8 mouse cellular contexts compared by ENCODE assay signal in the genomic region with DNA sequence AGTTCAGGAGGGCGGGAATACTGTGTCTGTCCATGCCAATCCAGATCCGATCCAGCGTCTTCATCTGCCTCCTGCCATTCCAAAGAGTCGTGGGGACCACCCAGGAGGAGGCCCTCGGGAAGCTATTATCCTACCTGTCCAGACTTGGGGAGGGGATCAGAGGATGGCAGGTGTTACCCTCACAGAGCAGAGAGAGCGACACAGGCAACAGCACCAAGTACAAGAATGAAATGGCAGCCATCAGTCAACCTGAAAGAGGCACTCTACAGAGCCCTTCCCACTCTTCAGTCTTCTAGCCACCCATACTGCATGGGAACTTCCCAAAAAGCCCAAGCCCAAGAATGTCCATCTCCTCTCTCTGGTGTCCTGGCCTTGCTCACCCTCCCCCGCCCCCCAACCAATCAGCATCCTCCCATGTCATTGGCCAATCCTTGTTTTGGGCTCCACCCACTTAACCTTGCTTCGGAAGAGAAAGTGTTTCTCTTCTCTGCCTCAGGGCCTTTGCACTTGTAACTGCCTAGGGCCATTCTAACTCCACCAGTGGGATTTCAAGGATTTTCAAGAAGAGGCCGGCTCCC. TPM values are rescaled to one million over a fixed set of nuclear protein-coding genes. Genes with fewer than 3 reads are reported as not detected.
A peak's percentile ranks its signal among the peaks of the same experiment; 100 is the strongest.
DNase-seq lines count a peak whose midpoint lies in the region; ATAC-seq and TF ChIP-seq lines count a peak whose summit lies in the region.

No protein-coding gene starts in this region.

- peak overlapping the region; percentile 77 for H3K4me2 ChIP-seq in heart, postnatal 0 days (ENCODE audit: low read depth, low read length)
- peak overlapping the region; percentile 96 for H3K4me2 ChIP-seq in intestine, embryonic 14.5 days (ENCODE audit: low read length)
- H3K4me2 ChIP-seq in myocyte (ENCODE audit: low read depth): peak overlapping the region; percentile 87

- no peaks in the 10 kb centered on the region for H3K27me3 ChIP-seq in heart, postnatal 0 days (ENCODE audit: control insufficient read depth, insufficient read depth, low read length)
- H3K27me3 ChIP-seq in intestine, embryonic 14.5 days (replicated peaks; ENCODE audit: control insufficient read depth, insufficient read depth, low read length): peaks cover 28% of the 10 kb centered on the region
- no peaks in the 10 kb centered on the region for H3K27me3 ChIP-seq in myocyte (ENCODE audit: control insufficient read depth, insufficient read depth, insufficient read length)

- H3K36me3 ChIP-seq in heart, postnatal 0 days (replicated peaks; ENCODE audit: control insufficient read depth, insufficient read depth, low read length): no peaks in the 10 kb centered on the region
- no peaks in the 10 kb centered on the region for H3K36me3 ChIP-seq in intestine, embryonic 14.5 days (ENCODE audit: control insufficient read depth, insufficient read depth, low read length)
- no peaks in the 10 kb centered on the region for H3K36me3 ChIP-seq in myocyte (ENCODE audit: control insufficient read depth, insufficient read depth)

- WGBS in heart, postnatal 0 days: 26% methylated on average over 9 of the region's 9 CpGs
- WGBS in intestine, embryonic 14.5 days: 18% methylated on average over 9 of the region's 9 CpGs

- no peak for TF ChIP-seq EP300 in heart, postnatal 0 days (IDR thresholded peaks at IDR 0.05; ENCODE audit: low read depth)

- no peak for TF ChIP-seq POLR2A in myocyte (IDR thresholded peaks at IDR 0.05; ENCODE audit: insufficient read length, low read depth)

- H3K27ac ChIP-seq in heart, postnatal 0 days (ENCODE audit: low read depth): 0 out of 2 replicates have a peak overlapping the region, but pooled peaks have one; percentile 78
- H3K27ac ChIP-seq in brown adipose tissue, adult 24 weeks (replicated peaks; ENCODE audit: low read depth, low read length): 0 out of 2 replicates have a peak overlapping the region, but pooled peaks have one; percentile 23
- H3K27ac ChIP-seq in intestine, embryonic 14.5 days (ENCODE audit: low read depth): no peak overlapping the region

- no peak for TF ChIP-seq CTCF in heart, postnatal 0 days (IDR thresholded peaks at IDR 0.05; ENCODE audit: low read depth)

- peaks cover 22% of the 10 kb centered on the region for H3K4me1 ChIP-seq in heart, postnatal 0 days (ENCODE audit: control insufficient read depth, insufficient read depth)
- peaks cover 8% of the 10 kb centered on the region for H3K4me1 ChIP-seq in brown adipose tissue, adult 24 weeks (ENCODE audit: control insufficient read depth, insufficient read depth, insufficient read length, low read length)
- H3K4me1 ChIP-seq in intestine, embryonic 14.5 days (replicated peaks; ENCODE audit: control insufficient read depth, insufficient read depth, low read length): peaks cover 22% of the 10 kb centered on the region

- peaks cover 39% of the 10 kb centered on the region for H3K79me2 ChIP-seq in myocyte (ENCODE audit: control insufficient read depth, insufficient read depth)

- DNase-seq in heart, postnatal 0 days (ENCODE audit: low spot score): no peak
- no peak for DNase-seq in heart, postnatal 10 days
- DNase-seq in intestine, embryonic 14.5 days (ENCODE audit: low spot score): no peak
- no peak for DNase-seq in spleen, postnatal 14 days (ENCODE audit: low spot score in 2 of 2)
- DNase-seq in adrenal gland, postnatal 4 days (ENCODE audit: low spot score in 2 of 2): no peak
- no peak for DNase-seq in right cerebral cortex, adult 18-20 months

- ATAC-seq in heart, postnatal 0 days (ENCODE audit: insufficient read depth, low read depth): no peak
- ATAC-seq in intestine, embryonic 14.5 days (replicated peaks; ENCODE audit: low FRiP score, low TSS enrichment, low read depth): no peak

- H3K9me3 ChIP-seq in heart, postnatal 0 days (replicated peaks; ENCODE audit: control insufficient read depth, low read length): no peaks in the 10 kb centered on the region
- no peaks in the 10 kb centered on the region for H3K9me3 ChIP-seq in intestine, embryonic 14.5 days (ENCODE audit: control insufficient read depth, low read length)

- peak overlapping the region; percentile 71 for H3ac ChIP-seq in myocyte (ENCODE audit: control insufficient read depth, insufficient read length)

- peak overlapping the region; percentile 61 for H3K9ac ChIP-seq in heart, postnatal 0 days (replicated peaks; ENCODE audit: low read depth, low read length)
- peak overlapping the region; percentile 35 for H3K9ac ChIP-seq in intestine, embryonic 14.5 days (ENCODE audit: low read length)

- intact Hi-C loops in heart, postnatal 10 days (cut with DNase I): no loop called here

- H3K4me3 ChIP-seq in heart, postnatal 0 days (ENCODE audit: low read depth, low read length): peak overlapping the region; percentile 84
- peak overlapping the region; percentile 89 for H3K4me3 ChIP-seq in brown adipose tissue, adult 24 weeks (ENCODE audit: insufficient read depth, low read depth, low read length)
- H3K4me3 ChIP-seq in intestine, embryonic 14.5 days (ENCODE audit: low read depth, low read length): peak overlapping the region; percentile 59
- peak overlapping the region; percentile 67 for H3K4me3 ChIP-seq in myocyte

TF ChIP-seq in myocyte, 11 proteins besides CTCF, POLR2A, EP300 and RAD21:
- TF ChIP-seq E2F4 (IDR thresholded peaks at IDR 0.05; ENCODE audit: insufficient read depth) (no peak), TCF12 (IDR thresholded peaks at IDR 0.05; ENCODE audit: insufficient read depth, poor library complexity, severe bottlenecking) (no peak), MYOD1 (IDR thresholded peaks at IDR 0.05; ENCODE audit: control insufficient read depth in 1 of 3, insufficient read length in 2 of 3, low read depth in 2 of 3) (no peak), CEBPB (IDR thresholded peaks at IDR 0.05; ENCODE audit: insufficient read depth, poor library complexity, severe bottlenecking) (no peak), MAX (IDR thresholded peaks at IDR 0.05; ENCODE audit: low read depth) (no peak), USF1 (IDR thresholded peaks at IDR 0.05; ENCODE audit: low read depth) (no peak), TCF3 (IDR thresholded peaks at IDR 0.05; ENCODE audit: insufficient read length, low read depth) (no peak), REST (IDR thresholded peaks at IDR 0.05; ENCODE audit: insufficient read depth, insufficient read length) (no peak), POLR2AphosphoS2 (IDR thresholded peaks at IDR 0.05; ENCODE audit: insufficient read length, low read depth) (no peak), SRF (IDR thresholded peaks at IDR 0.05; ENCODE audit: control insufficient read depth, insufficient read length, low read depth) (no peak), MYOG (IDR thresholded peaks at IDR 0.05; ENCODE audit: control insufficient read depth in 1 of 3, insufficient read depth in 1 of 3, insufficient read length in 2 of 3, low read depth in 2 of 3) (no peak)

RNA-seq across cellular contexts. Expression of a gene that starts 0.7 kb away (rescaled TPM):
- 5.0 TPM in 2 replicates for total RNA-seq in heart, postnatal 0 days (2014; rRNA removed; ENCODE audit: low replicate concordance)
- polyA plus RNA-seq in heart, postnatal 0 days (2015; fragmentation: Nextera tagmentation; extraction: Ambion mirVana): 1.8 TPM in 2 replicates
- 1 to 10 TPM; 6.1 to 6.4 TPM for total RNA-seq in heart, postnatal 10 days (2021)
- polyA plus RNA-seq in brown adipose tissue, adult 24 weeks (2012; ENCODE audit: insufficient read depth, insufficient read length, missing spikeins): 2.8 and 3.3 TPM in 2 replicates
- polyA plus RNA-seq in intestine, embryonic 14.5 days (2014; fragmentation: Nextera tagmentation; extraction: Ambion mirVana): 0.08 and 0.31 TPM in 2 replicates
- 11.6 TPM for polyA plus RNA-seq in myocyte (2012; fragmentation: generic; extraction: Trizol)
- total RNA-seq in adrenal gland, postnatal 4 days (2021): 10 to 100 TPM; 11.3 to 11.7 TPM

RNA-seq across cellular contexts. Expression of a gene that starts 22.2 kb away (rescaled TPM):
- total RNA-seq in heart, postnatal 0 days (2014; rRNA removed; ENCODE audit: low replicate concordance): 44.7 and 87.7 TPM in 2 replicates
- 210 and 217 TPM in 2 replicates for polyA plus RNA-seq in heart, postnatal 0 days (2015; fragmentation: Nextera tagmentation; extraction: Ambion mirVana)
- 10 to 100 TPM; 84.5 to 86.0 TPM for total RNA-seq in heart, postnatal 10 days (2021)
- polyA plus RNA-seq in brown adipose tissue, adult 24 weeks (2012; ENCODE audit: insufficient read depth, insufficient read length, missing spikeins): 123 and 149 TPM in 2 replicates
- polyA plus RNA-seq in intestine, embryonic 14.5 days (2014; fragmentation: Nextera tagmentation; extraction: Ambion mirVana): 190 and 193 TPM in 2 replicates
- 52.4 TPM for polyA plus RNA-seq in myocyte (2012; fragmentation: generic; extraction: Trizol)
- 100 to 1,000 TPM; 134 to 139 TPM for total RNA-seq in adrenal gland, postnatal 4 days (2021)
